Comparison of ENCODE assay signal across 23 mouse cellular contexts in genomic region chr14:100095730-100096129, GRCm38 (mm10).
DNase-seq lines count a peak whose midpoint lies in the region; ATAC-seq and TF ChIP-seq lines count a peak whose summit lies in the region.
"Had no signal": no experiment of that assay in that cellular context is flagged by ENCODE, and none has a peak within 500 bp of the region (broad histone marks: within the 10 kb centered on the region; RNA-seq: fewer than 3 reads in every experiment).

No protein-coding gene starts in this region.

- no peak for TF ChIP-seq CTCF in kidney, adult 2 months (conservative IDR thresholded peaks at IDR 0.05; ENCODE audit: insufficient read depth, insufficient read length, low read depth, low read length)
- TF ChIP-seq CTCF in liver, postnatal 0 days (IDR thresholded peaks at IDR 0.05; ENCODE audit: low read depth), result no peak
- no peak for TF ChIP-seq CTCF in intestine, postnatal 0 days (IDR thresholded peaks at IDR 0.05; ENCODE audit: low read depth)

- TF ChIP-seq POLR2A in kidney, adult 2 months (IDR thresholded peaks at IDR 0.05; ENCODE audit: low read depth, low read length), result no peak

- H3K9me3 ChIP-seq in liver, postnatal 0 days (ENCODE audit: low read length), result no peaks in the 10 kb centered on the region
- no peaks in the 10 kb centered on the region for H3K9me3 ChIP-seq in liver, embryonic 11.5 days (ENCODE audit: control insufficient read depth, low read length)
- H3K9me3 ChIP-seq in intestine, postnatal 0 days (ENCODE audit: control insufficient read depth), result no peaks in the 10 kb centered on the region
- H3K9me3 ChIP-seq: forebrain, embryonic 10.5 days; forebrain, embryonic 13.5 days; heart, embryonic 10.5 days; heart, embryonic 13.5 days had no signal

- no peaks in the 10 kb centered on the region for H3K36me3 ChIP-seq in kidney, adult 2 months (ENCODE audit: control insufficient read depth, insufficient read depth, low read length)
- H3K36me3 ChIP-seq in liver, postnatal 0 days (replicated peaks; ENCODE audit: insufficient read depth, low read length), result no peaks in the 10 kb centered on the region
- H3K36me3 ChIP-seq in liver, embryonic 11.5 days (ENCODE audit: control insufficient read depth, insufficient read depth, low read length), result no peaks in the 10 kb centered on the region
- no peaks in the 10 kb centered on the region for H3K36me3 ChIP-seq in intestine, postnatal 0 days (ENCODE audit: control insufficient read depth, insufficient read depth)
- H3K36me3 ChIP-seq: forebrain, embryonic 10.5 days; heart, embryonic 10.5 days; heart, embryonic 13.5 days had no signal

- no peak overlapping the region for H3K9ac ChIP-seq in liver, postnatal 0 days (replicated peaks)
- no peak overlapping the region for H3K9ac ChIP-seq in liver, embryonic 11.5 days (ENCODE audit: low read depth, low read length)
- no peak overlapping the region for H3K9ac ChIP-seq in intestine, postnatal 0 days (ENCODE audit: low read depth, low read length)
- H3K9ac ChIP-seq: forebrain, embryonic 13.5 days; heart, embryonic 13.5 days; hindbrain, embryonic 14.5 days had no signal

- no peak for TF ChIP-seq EP300 in liver, postnatal 0 days (IDR thresholded peaks at IDR 0.05; ENCODE audit: low read depth)

- no peaks in the 10 kb centered on the region for H3K27me3 ChIP-seq in kidney, adult 2 months (replicated peaks; ENCODE audit: control insufficient read depth, insufficient read depth, low read length)
- no peaks in the 10 kb centered on the region for H3K27me3 ChIP-seq in liver, postnatal 0 days (ENCODE audit: insufficient read depth, low read length)
- no peaks in the 10 kb centered on the region for H3K27me3 ChIP-seq in liver, embryonic 11.5 days (replicated peaks; ENCODE audit: control insufficient read depth, insufficient read depth, low read length)
- H3K27me3 ChIP-seq in intestine, postnatal 0 days (replicated peaks; ENCODE audit: control insufficient read depth, insufficient read depth, low read length), result no peaks in the 10 kb centered on the region
- H3K27me3 ChIP-seq: forebrain, embryonic 13.5 days; heart, embryonic 13.5 days had no signal

- no peak overlapping the region for H3K27ac ChIP-seq in kidney, adult 2 months (ENCODE audit: insufficient read depth, low read depth, low read length)
- H3K27ac ChIP-seq in liver, postnatal 0 days (ENCODE audit: low read depth), result no peak overlapping the region; the same call in 1 of the 2 replicates
- H3K27ac ChIP-seq in liver, embryonic 11.5 days (ENCODE audit: low read depth, low read length), result no peak overlapping the region
- no peak overlapping the region for H3K27ac ChIP-seq in intestine, postnatal 0 days (ENCODE audit: low read depth, low read length)
- H3K27ac ChIP-seq: forebrain, embryonic 13.5 days; heart, adult 2 months; heart, embryonic 10.5 days; heart, embryonic 13.5 days; hindbrain, embryonic 14.5 days had no signal

- no peak overlapping the region for H3K4me3 ChIP-seq in kidney, adult 2 months (ENCODE audit: insufficient read depth, low read depth, low read length)
- no peak overlapping the region for H3K4me3 ChIP-seq in liver, postnatal 0 days (ENCODE audit: low read depth, low read length)
- H3K4me3 ChIP-seq in liver, embryonic 11.5 days (ENCODE audit: low read depth, low read length), result no peak overlapping the region
- no peak overlapping the region for H3K4me3 ChIP-seq in intestine, postnatal 0 days (ENCODE audit: low read depth, low read length)
- H3K4me3 ChIP-seq: forebrain, embryonic 10.5 days; forebrain, embryonic 13.5 days; heart, adult 2 months; heart, embryonic 10.5 days; heart, embryonic 13.5 days had no signal

- WGBS in kidney, adult 2 months, result 71% methylated on average over 3 of the region's 3 CpGs
- WGBS in liver, postnatal 0 days (ENCODE audit: insufficient replicate concordance), result 48% methylated on average over 3 of the region's 3 CpGs
- WGBS in liver, embryonic 11.5 days, result 67% methylated on average over 3 of the region's 3 CpGs
- 41% methylated on average over 3 of the region's 3 CpGs for WGBS in intestine, postnatal 0 days

- peak; percentile 14 for DNase-seq in kidney, adult 2 months
- DNase-seq in kidney, postnatal 10 days, result no peak
- DNase-seq in liver, postnatal 0 days, result no peak
- DNase-seq in liver, embryonic 11.5 days (ENCODE audit: low spot score), result no peak
- DNase-seq in thymus, postnatal 4 days, result no peak
- DNase-seq: adrenal gland, adult 8-10 months; adrenal gland, postnatal 25 days; cerebellum, adult 11-12 months; cerebellum, adult 8-10 months; cerebellum, postnatal 14 days; gastrocnemius, postnatal 10 days; gastrocnemius, postnatal 36 days; heart, adult 2 months; heart, postnatal 14 days; heart, postnatal 4 days had no signal

- 0 out of 2 replicates have a peak overlapping the region, but pooled peaks have one; percentile 18 for H3K4me2 ChIP-seq in liver, postnatal 0 days (ENCODE audit: low read depth, low read length)
- no peak overlapping the region for H3K4me2 ChIP-seq in liver, embryonic 11.5 days
- H3K4me2 ChIP-seq in intestine, postnatal 0 days (replicated peaks; ENCODE audit: low read depth), result no peak overlapping the region
- H3K4me2 ChIP-seq: forebrain, embryonic 13.5 days; hindbrain, embryonic 14.5 days had no signal

- ATAC-seq in liver, postnatal 0 days, result no peak
- ATAC-seq in liver, embryonic 11.5 days (replicated peaks; ENCODE audit: low FRiP score), result no peak
- ATAC-seq in intestine, postnatal 0 days, result peak; percentile 60
- ATAC-seq: activated CD4-positive, CD25-positive, alpha-beta regulatory T cell, adult 4 months; forebrain, embryonic 13.5 days; forebrain, embryonic 16.5 days had no signal

- H3K4me1 ChIP-seq in kidney, adult 2 months (ENCODE audit: control insufficient read depth, insufficient read depth, low read length), result peaks cover 7% of the 10 kb centered on the region
- H3K4me1 ChIP-seq in liver, postnatal 0 days (ENCODE audit: insufficient read depth), result peaks cover 5% of the 10 kb centered on the region
- H3K4me1 ChIP-seq in liver, embryonic 11.5 days (replicated peaks; ENCODE audit: control insufficient read depth, insufficient read depth, low read length), result no peaks in the 10 kb centered on the region; the same call in 1 of the 2 replicates
- no peaks in the 10 kb centered on the region for H3K4me1 ChIP-seq in intestine, postnatal 0 days (replicated peaks; ENCODE audit: control insufficient read depth, insufficient read depth, low read length)
- H3K4me1 ChIP-seq: heart, embryonic 10.5 days had no signal
